Mouse (Mus musculus) cerebellum, adult 2 months (tissue): ENCODE measurements around the gene Foxa3. TPM values are rescaled to one million over a fixed set of nuclear protein-coding genes. Genes with fewer than 3 reads are reported as not detected.

ENCODE experiments used
- DNase-seq, 2 experiments: peaks; one replicate each; pipeline ENCODE4 v3.0.0; 2021
- H3K27ac ChIP-seq: fragments of 200-500 bp; 2 replicates; pipeline ENCODE4 v1.5.1; 2012; ENCODE audit warnings: low read length, control low read depth, inconsistent platforms; ENCODE audit not compliant: insufficient read depth
- H3K27me3 ChIP-seq: fragments of 200-500 bp; 2 replicates; pipeline ENCODE4 v1.6.1; 2012; ENCODE audit warnings: inconsistent platforms, mild to moderate bottlenecking, low read length, moderate library complexity; ENCODE audit not compliant: control insufficient read depth, insufficient read depth
- H3K4me1 ChIP-seq: fragments of 200-500 bp; 2 replicates; pipeline ENCODE4 v1.6.1; 2011; ENCODE audit warnings: low read length; ENCODE audit not compliant: control insufficient read depth, insufficient read depth
- H3K4me3 ChIP-seq: fragments of 200-500 bp; replicated peaks from 2 replicates; pipeline ENCODE3; 2011; ENCODE audit warnings: mild to moderate bottlenecking, low read depth, low read length, control low read depth; ENCODE audit not compliant: insufficient read depth
- CTCF ChIP-seq: fragments of 200-500 bp; IDR thresholded peaks from 2 replicates; pipeline ENCODE4 v1.5.1; 2011; ENCODE audit warnings: low read depth, mild to moderate bottlenecking, control low read depth, low read length, moderate library complexity, borderline replicate concordance; ENCODE audit not compliant: insufficient read depth
- POLR2A ChIP-seq: fragments of 200-500 bp; IDR thresholded peaks from 2 replicates; pipeline ENCODE4 v1.6.1; 2011; ENCODE audit warnings: low read length, control low read depth, borderline replicate concordance; ENCODE audit not compliant: insufficient read depth
- WGBS: fragments of 180-500 bp; shearing (Covaris S2); methylation state at CpG from one replicate; pipeline ENCODE4 v1.1.7; 2018; 5-methylcytosine and 5-hydroxymethylcytosine counted together
- polyA plus RNA-seq: library from polyadenylated mRNA; depleted of rRNA; stranded (reverse); fragments of >200 nt; gene quantifications from 2 replicates; pipeline ENCODE4 v1.2.3, GENCODE M21; 2012

Gene Foxa3
- polyA plus RNA-seq, 1 experiment: not detected

- TF ChIP-seq POLR2A (no peak), CTCF (no peak)
- WGBS: 87% methylated on average over 8 of the region's 8 CpGs
- no peaks in the 10 kb centered on the region; the same call in 1 of the 2 replicates for H3K4me1 ChIP-seq
- H3K27me3 ChIP-seq: no peaks in the 10 kb centered on the region
- no peak overlapping the region for H3K4me3 ChIP-seq
- DNase-seq: no peak
- H3K27ac ChIP-seq: no peak overlapping the region
Measured at GRCm38 (mm10) chr7:19055108-19055507, 31.8 kb upstream of the Foxa3 start.

GRCm38 (mm10) chr7:19054777-19055076 is 31.4 kb upstream of the Foxa3 start:
- H3K4me3 ChIP-seq: no peak overlapping the region
- 62% methylated on average over 9 of the region's 9 CpGs for WGBS

GRCm38 (mm10) chr7:19054047-19054776 is 30.9 kb upstream of the Foxa3 start, which contains the start of gene Rsph6a:
TSS of gene Rsph6a (plus strand) at chr7:19054690.
- Histone ChIP-seq H3K27me3 (no peaks in the 10 kb centered on the region), H3K4me3 (no peak within 1 kb of the TSS), H3K27ac (no peak within 1 kb of the TSS), H3K4me1 (no peaks in the 10 kb centered on the region; the same call in 1 of the 2 replicates)
- WGBS: 14% methylated on average over 32 of the region's 33 CpGs
- peak in 1 of 2 experiments; percentile 50 for DNase-seq
- peak; percentile 49 for TF ChIP-seq CTCF
- no peak for TF ChIP-seq POLR2A

More at GRCm38 (mm10) chr7:19054777-19055076, 31.4 kb upstream of the Foxa3 start:
- Histone ChIP-seq H3K27ac (no peak overlapping the region), H3K4me1 (no peaks in the 10 kb centered on the region; the same call in 1 of the 2 replicates), H3K27me3 (no peaks in the 10 kb centered on the region)
- no peak for DNase-seq
- TF ChIP-seq CTCF (no peak), POLR2A (no peak)

- no peaks in the 10 kb centered on the region for H3K27me3 ChIP-seq
- no peaks in the 10 kb centered on the region; the same call in 1 of the 2 replicates for H3K4me1 ChIP-seq
- WGBS: 80% methylated on average over 7 of the region's 7 CpGs
- H3K4me3 ChIP-seq: no peak overlapping the region
- no peak for DNase-seq
- no peak overlapping the region for H3K27ac ChIP-seq
- TF ChIP-seq CTCF (no peak), POLR2A (no peak)
Measured at GRCm38 (mm10) chr7:19053136-19053532, 29.8 kb upstream of the Foxa3 start.

GRCm38 (mm10) chr7:19052345-19053135 is 29.2 kb upstream of the Foxa3 start:
- no peak overlapping the region for H3K27ac ChIP-seq
- no peaks in the 10 kb centered on the region for H3K27me3 ChIP-seq
- 76% methylated on average over 15 of the region's 15 CpGs for WGBS
- no peak for DNase-seq
- no peaks in the 10 kb centered on the region; the same call in 1 of the 2 replicates for H3K4me1 ChIP-seq
- TF ChIP-seq POLR2A: no peak
- no peak for TF ChIP-seq CTCF
- H3K4me3 ChIP-seq: no peak overlapping the region

- Histone ChIP-seq H3K27ac (no peak overlapping the region), H3K27me3 (no peaks in the 10 kb centered on the region), H3K4me3 (no peak overlapping the region), H3K4me1 (peaks cover 9% of the 10 kb centered on the region)
- no peak for TF ChIP-seq POLR2A
- TF ChIP-seq CTCF: no peak
- no peak for DNase-seq
- 83% methylated on average over 4 of the region's 4 CpGs for WGBS
Measured at GRCm38 (mm10) chr7:19051161-19051560, 27.8 kb upstream of the Foxa3 start.

GRCm38 (mm10) chr7:19050172-19050571 is 26.8 kb upstream of the Foxa3 start:
- Histone ChIP-seq H3K27me3 (no peaks in the 10 kb centered on the region), H3K4me1 (peaks cover 18% of the 10 kb centered on the region), H3K4me3 (no peak overlapping the region), H3K27ac (no peak overlapping the region)
- TF ChIP-seq CTCF: no peak
- TF ChIP-seq POLR2A: no peak
- WGBS: 22% methylated on average over 8 of the region's 8 CpGs
- DNase-seq: no peak
